Mouse (Mus musculus) erythroblast, embryonic 14.5 days (primary cell): ENCODE measurements around the gene Atp8b4.

Experiments
- GATA1 ChIP-seq: IDR thresholded peaks from 2 replicates; pipeline ENCODE4 v1.6.1; 2012; ENCODE audit warnings: low read length, inconsistent platforms, mixed read lengths
- TAL1 ChIP-seq: IDR thresholded peaks from 3 replicates; pipeline ENCODE4 v1.6.1; 2012; ENCODE audit warnings: low read length, inconsistent platforms, mixed read lengths

- TF ChIP-seq TAL1 (no peak), GATA1 (no peak)
Observed at GRCm38 (mm10) chr2:126323206-126323605, 177.3 kb downstream of the Atp8b4 start.
